Mouse (Mus musculus): Measurements from ENCODE around the gene Slc5a6.

DNA sequence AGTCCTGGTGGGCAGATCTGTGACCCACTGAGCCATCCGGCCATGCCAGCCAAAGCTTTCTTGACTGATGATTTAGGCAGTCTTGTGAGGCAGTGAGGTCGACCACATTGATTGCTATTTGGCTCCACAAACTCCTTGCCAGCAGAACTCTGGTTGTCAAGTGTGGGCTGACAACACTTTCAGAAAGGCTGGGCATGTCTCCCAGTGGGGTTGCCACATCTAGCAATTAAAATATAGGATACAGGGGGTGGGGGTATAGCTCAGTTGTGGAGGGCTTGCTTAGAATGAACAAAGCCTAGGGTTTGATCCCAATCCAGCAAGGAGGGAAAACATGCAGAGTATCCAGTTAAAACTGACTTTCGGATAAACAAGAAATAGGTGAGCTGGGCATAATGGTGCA, 54.6 kb downstream of the Slc5a6 start:
- TF ChIP-seq CTCF (conservative IDR thresholded peaks at IDR 0.05 in 1 of 2, IDR thresholded peaks at IDR 0.05 in 1 of 2; ENCODE audit: low read depth in 2 of 2, low read length in 2 of 2), result no peak
- TF ChIP-seq CHD1 (IDR thresholded peaks at IDR 0.05; ENCODE audit: low read depth, low read length), result no peak

Data from CH12.LX (cell line).